Mouse (Mus musculus): Measurements from ENCODE around the gene Hsdl1.

DNA sequence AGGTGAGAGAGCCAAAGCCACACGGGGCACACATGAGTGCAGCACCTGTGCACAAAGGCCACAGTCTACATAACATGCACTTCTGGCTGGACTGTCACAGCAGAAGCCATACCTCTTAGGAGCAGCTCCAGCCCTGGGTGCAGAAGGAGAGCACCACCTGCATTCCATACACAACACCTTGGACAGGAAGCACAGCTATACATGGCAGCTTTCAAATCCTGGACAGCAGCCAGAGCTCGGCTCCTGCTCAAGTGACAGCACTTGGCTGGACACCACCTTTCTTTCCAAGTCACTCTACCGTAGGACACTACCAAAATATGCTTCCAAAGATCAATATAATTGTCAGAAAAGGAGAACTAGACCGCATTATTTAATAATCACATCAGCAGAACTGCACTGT, 61.6 kb downstream of the Hsdl1 start:
- TF ChIP-seq CTCF (IDR thresholded peaks at IDR 0.05; ENCODE audit: low read depth) = no peak
- TF ChIP-seq EP300 (IDR thresholded peaks at IDR 0.05; ENCODE audit: low read depth) = no peak

Measured in liver, embryonic 14.5 days (tissue).